Mouse (Mus musculus) forebrain, embryonic 11.5 days (tissue): Measurements from ENCODE around the gene Gnas. TPM values are rescaled to one million over a fixed set of nuclear protein-coding genes. Genes with fewer than 3 reads are reported as not detected.
A peak's percentile ranks its signal among the peaks of the same experiment; 100 is the strongest.
"Not testable (repeated sequence)": the region's sequence is repeated elsewhere in the genome, so short reads cannot be mapped to it uniquely, and the experiment has no call there.

Experiments
- ATAC-seq: fragments of 200-750 bp; cut with Nextera tagmentation; replicated peaks from 2 replicates; pipeline ENCODE4 v1.8.0; 2017; ENCODE audit warnings: moderate TSS enrichment; ENCODE audit not compliant: low FRiP score
- DNase-seq: peaks from one replicate; pipeline ENCODE4 v3.0.0-alpha.2; 2017; ENCODE audit warnings: low spot score
- H3K27ac ChIP-seq: fragments of 300-500 bp; sonication (generic); 2 replicates; pipeline ENCODE4 v1.5.1; 2014; ENCODE audit warnings: low read depth, low read length
- H3K27me3 ChIP-seq: fragments of 300-500 bp; sonication (generic); 2 replicates; pipeline ENCODE4 v1.6.1; 2014; ENCODE audit warnings: mild to moderate bottlenecking, low read length, mixed read lengths; ENCODE audit not compliant: control insufficient read depth, insufficient read depth
- H3K36me3 ChIP-seq: fragments of 300-500 bp; sonication (generic); 2 replicates; pipeline ENCODE4 v1.6.1; 2014; ENCODE audit warnings: mild to moderate bottlenecking, low read length, moderate library complexity, mixed read lengths; ENCODE audit not compliant: control insufficient read depth, insufficient read depth
- H3K4me1 ChIP-seq: fragments of 300-500 bp; sonication (generic); replicated peaks from 2 replicates; pipeline ENCODE4 v1.6.1; 2014; ENCODE audit warnings: low read length, mixed read lengths; ENCODE audit not compliant: control insufficient read depth, insufficient read depth
- H3K4me2 ChIP-seq: fragments of 300-500 bp; sonication (generic); 2 replicates; pipeline ENCODE4 v1.6.1; 2014; ENCODE audit warnings: low read depth, mild to moderate bottlenecking, low read length, moderate library complexity, mixed read lengths; ENCODE audit not compliant: severe bottlenecking
- H3K4me3 ChIP-seq: fragments of 300-500 bp; sonication (generic); 2 replicates; pipeline ENCODE4 v1.5.1; 2014; ENCODE audit warnings: low read depth, low read length
- H3K9ac ChIP-seq: fragments of 300-500 bp; sonication (generic); 2 replicates; pipeline ENCODE4 v1.6.1; 2014; ENCODE audit warnings: low read length
- H3K9me3 ChIP-seq: fragments of 300-500 bp; sonication (generic); 2 replicates; pipeline ENCODE4 v1.6.1; 2016; ENCODE audit warnings: low read length, mixed read lengths; ENCODE audit not compliant: control insufficient read depth
- WGBS: fragments of 180-500 bp; shearing (Covaris S2); extraction: QIAGEN DNeasy Blood & Tissue Kit; methylation state at CpG from one replicate; pipeline ENCODE4 v1.1.7; 2014; 5-methylcytosine and 5-hydroxymethylcytosine counted together
- polyA plus RNA-seq: library from polyadenylated mRNA; unstranded; fragments of >200 nt; fragmentation: Nextera tagmentation; extraction: Ambion mirVana; gene quantifications from 2 replicates; pipeline ENCODE4 v1.2.1, GENCODE M21; 2014

Gene Gnas
- polyA plus RNA-seq, 1 experiment from 2014 or later: 1,123 TPM

DNA sequence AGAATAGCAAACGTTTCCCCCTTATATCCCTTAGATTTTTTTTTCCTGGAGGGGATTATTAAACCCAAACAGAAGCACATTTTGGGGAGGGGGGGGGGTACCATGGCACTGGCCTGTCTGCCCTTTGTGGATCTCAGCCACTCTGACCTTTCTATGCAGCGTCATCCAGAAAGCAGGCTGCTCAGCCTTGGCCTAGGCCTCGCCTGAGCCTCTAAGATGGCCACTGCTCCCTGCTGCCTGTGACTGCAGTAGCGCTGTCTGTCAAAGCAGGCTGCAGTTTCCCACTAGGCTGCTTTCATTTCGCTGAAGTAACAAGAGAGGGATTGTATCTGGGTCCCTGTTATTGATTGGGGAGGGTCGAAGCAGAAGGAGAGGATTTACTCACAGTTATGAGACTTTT is 18.4 kb downstream of the Gnas start:
- no peak overlapping the region for H3K27ac ChIP-seq
- H3K36me3 ChIP-seq: no peaks in the 10 kb centered on the region
- H3K4me3 ChIP-seq: no peak overlapping the region
- DNase-seq: peak; percentile 51
- H3K4me1 ChIP-seq: peaks cover 4% of the 10 kb centered on the region; the same call in 1 of the 2 replicates
- no peak overlapping the region for H3K4me2 ChIP-seq
- H3K9ac ChIP-seq: no peak overlapping the region
- WGBS: 32% methylated on average over 6 of the region's 6 CpGs
- ATAC-seq: no peak
- H3K27me3 ChIP-seq: peaks cover 28% of the 10 kb centered on the region
- peaks cover 21% of the 10 kb centered on the region for H3K9me3 ChIP-seq

DNA sequence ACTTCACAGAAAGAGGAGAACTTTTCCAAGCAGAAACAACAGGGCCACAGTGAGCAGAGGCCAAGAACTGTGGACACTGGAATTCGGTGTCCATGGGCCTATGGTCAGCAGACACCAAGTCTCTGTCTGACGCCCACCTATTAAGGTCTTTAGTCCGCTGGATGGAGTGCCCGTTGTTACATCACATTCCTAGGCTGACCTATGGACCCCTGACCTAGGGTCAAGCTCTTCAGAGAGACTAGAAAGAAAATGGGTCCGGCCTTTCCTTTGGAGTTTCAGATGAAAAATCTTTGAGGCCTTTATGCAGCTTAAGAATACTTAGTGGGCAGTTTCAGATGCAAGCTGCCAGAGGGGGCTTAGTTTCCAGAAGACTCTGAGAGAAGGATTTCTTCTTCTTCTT is 21.5 kb downstream of the Gnas start:
- DNase-seq (no peak), ATAC-seq (no peak)
- Histone ChIP-seq H3K4me3 (no peak overlapping the region), H3K9me3 (no peaks in the 10 kb centered on the region), H3K27me3 (peaks cover 3% of the 10 kb centered on the region; the same call in 1 of the 2 replicates), H3K36me3 (no peaks in the 10 kb centered on the region), H3K9ac (no peak overlapping the region), H3K4me2 (no peak overlapping the region), H3K27ac (no peak overlapping the region), H3K4me1 (no peaks in the 10 kb centered on the region)
- WGBS: 3% methylated on average over 5 of the region's 5 CpGs

DNA sequence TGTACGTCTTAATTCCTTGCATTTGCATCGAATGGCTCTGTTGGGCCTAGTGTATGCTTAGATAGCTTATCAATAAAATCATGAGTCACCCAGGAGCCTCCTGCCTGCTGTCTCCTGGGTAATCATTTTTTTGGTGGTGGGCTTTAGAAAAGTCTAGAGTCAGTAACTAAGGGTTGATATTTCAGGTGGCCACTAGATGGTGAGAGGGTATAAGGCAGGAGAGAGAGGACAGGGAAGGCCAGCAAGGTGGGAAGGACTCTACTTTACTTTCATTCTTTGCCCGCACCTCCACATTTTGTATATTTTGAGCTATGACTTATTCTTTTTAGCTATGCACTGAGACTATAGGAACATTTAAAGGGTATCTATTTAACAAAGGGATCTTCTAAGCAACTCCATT is 23.8 kb downstream of the Gnas start:
- Histone ChIP-seq H3K4me1 (peaks cover 2% of the 10 kb centered on the region; the same call in 1 of the 2 replicates), H3K4me2 (no peak overlapping the region), H3K9ac (no peak overlapping the region), H3K9me3 (no peaks in the 10 kb centered on the region), H3K27ac (no peak overlapping the region), H3K36me3 (no peaks in the 10 kb centered on the region), H3K27me3 (no peaks in the 10 kb centered on the region), H3K4me3 (no peak overlapping the region)
- ATAC-seq (no peak), DNase-seq (peak; percentile 33)
- WGBS: 88% methylated on average over 3 of the region's 3 CpGs

DNA sequence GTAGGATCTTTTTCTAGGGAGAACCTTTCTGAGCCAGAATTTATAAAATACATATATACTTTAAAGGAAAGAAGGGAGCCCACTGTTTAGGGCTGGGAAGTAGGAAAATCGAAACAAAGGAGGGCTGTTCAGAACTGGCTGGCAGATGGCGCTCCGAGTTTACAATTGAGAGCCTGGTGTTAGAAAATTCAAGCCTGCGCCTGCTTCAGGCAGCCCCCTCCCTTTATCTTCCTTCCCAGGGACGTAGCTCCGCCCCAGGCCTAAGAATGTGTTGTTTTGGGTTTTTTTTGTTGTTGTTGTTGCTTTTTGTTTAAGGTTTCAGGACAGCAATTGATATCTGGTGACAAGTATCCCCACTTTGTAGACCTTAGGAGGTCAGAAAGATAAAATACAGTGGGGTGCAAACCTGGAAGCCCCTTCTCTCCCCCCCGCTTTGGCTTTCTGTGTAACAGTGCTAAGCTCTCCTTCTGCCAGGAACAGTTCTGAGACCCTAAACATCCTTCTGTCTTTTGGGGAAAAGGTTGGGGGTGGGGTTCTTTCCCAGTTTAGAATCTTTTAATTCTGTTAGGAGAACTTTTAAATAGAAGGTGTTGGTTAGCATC is 26.9 kb downstream of the Gnas start:
- Histone ChIP-seq H3K4me1 (peaks cover 2% of the 10 kb centered on the region; the same call in 1 of the 2 replicates), H3K9ac (no peak overlapping the region; the same call in 1 of the 2 replicates), H3K4me2 (0 out of 2 replicates have a peak overlapping the region, but pooled peaks have one; percentile 11), H3K36me3 (no peaks in the 10 kb centered on the region), H3K9me3 (no peaks in the 10 kb centered on the region), H3K27ac (no peak overlapping the region), H3K27me3 (no peaks in the 10 kb centered on the region), H3K4me3 (no peak overlapping the region)
- WGBS: 12% methylated on average over 7 of the region's 7 CpGs
- peak; percentile 80 for ATAC-seq
- peak; percentile 80 for DNase-seq

DNA sequence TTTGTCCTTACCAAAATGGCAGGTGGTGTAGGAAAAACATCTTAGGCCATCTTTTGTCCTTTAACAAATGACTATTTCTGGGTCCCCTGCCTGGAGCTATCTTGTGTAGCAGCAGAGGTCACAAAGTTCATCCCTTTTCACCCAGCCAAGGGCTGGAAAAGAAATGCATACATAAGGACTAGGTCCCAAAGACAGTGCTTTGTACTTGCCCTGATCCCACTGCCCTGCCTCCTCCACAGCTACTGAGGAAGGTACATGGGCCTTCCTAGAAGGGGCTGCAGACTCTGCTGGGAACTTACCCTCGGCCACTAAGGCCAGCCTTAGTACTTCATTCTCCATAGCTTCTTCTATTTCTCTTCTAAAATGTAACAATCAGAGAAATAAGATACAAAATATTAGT is 27.5 kb downstream of the Gnas start:
- no peaks in the 10 kb centered on the region for H3K9me3 ChIP-seq
- DNase-seq: peak; percentile 44
- H3K9ac ChIP-seq: no peak overlapping the region
- H3K4me1 ChIP-seq: peaks cover 2% of the 10 kb centered on the region; the same call in 1 of the 2 replicates
- 65% methylated on average over 1 of the region's 1 CpGs for WGBS
- H3K36me3 ChIP-seq: no peaks in the 10 kb centered on the region
- no peaks in the 10 kb centered on the region for H3K27me3 ChIP-seq
- no peak overlapping the region for H3K4me3 ChIP-seq
- no peak overlapping the region for H3K27ac ChIP-seq
- 0 out of 2 replicates have a peak, but pooled peaks have one; percentile 28 for ATAC-seq
- no peak overlapping the region for H3K4me2 ChIP-seq

DNA sequence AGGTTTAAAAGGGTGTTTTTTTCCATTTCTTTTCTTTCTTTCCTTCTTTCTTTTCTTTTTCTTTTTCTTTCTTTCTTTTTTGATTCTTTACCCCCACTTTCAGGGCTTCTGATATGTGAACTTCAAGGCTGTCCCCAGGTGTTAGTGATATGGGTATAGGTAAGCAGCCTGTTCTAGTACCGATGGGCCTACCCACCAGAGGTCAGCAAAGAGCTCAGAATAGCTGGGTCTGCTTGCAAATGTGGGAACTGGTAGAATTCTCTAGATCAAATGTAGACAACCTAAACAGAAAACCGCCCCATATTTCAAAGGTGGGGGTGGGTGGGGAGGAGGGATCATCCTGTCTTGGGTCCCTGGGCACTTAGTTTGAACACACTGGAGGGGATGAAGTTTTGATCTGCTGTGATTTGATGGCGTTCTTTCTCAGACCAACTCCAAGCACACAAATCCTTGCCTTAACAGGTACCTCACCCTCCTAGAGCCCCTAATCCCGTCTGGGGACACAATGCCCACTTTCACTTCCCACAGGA is 28.1 kb downstream of the Gnas start:
- H3K4me1 ChIP-seq: peaks cover 2% of the 10 kb centered on the region; the same call in 1 of the 2 replicates
- no peaks in the 10 kb centered on the region for H3K27me3 ChIP-seq
- H3K4me3 ChIP-seq: no peak overlapping the region
- H3K9me3 ChIP-seq: no peaks in the 10 kb centered on the region
- H3K9ac ChIP-seq: no peak overlapping the region
- peak; percentile 63 for ATAC-seq
- no peak overlapping the region for H3K27ac ChIP-seq
- no peaks in the 10 kb centered on the region for H3K36me3 ChIP-seq
- no peak overlapping the region for H3K4me2 ChIP-seq
- peak; percentile 81 for DNase-seq
- WGBS: 25% methylated on average over 4 of the region's 4 CpGs

DNA sequence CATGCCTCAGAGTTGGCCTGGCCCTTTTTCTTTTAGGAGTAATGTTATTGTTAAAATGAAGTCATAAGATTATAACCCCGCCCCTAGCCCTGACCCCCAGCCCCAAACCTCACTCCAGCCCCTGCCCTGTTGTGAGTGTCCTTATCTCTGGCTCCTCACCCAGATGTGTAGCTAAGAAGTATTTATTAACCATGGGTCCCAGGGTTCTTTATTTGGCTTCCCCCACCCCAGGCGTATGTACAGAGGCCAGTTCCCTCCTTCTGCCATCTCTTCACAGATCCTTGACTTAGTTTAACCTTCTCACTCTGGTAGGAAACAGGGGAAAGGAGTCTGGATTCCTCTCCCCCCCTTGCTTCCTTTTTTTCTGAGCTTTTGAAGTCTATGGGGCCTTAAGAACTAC is 28.5 kb downstream of the Gnas start:
- Histone ChIP-seq H3K4me3 (no peak overlapping the region), H3K9me3 (no peaks in the 10 kb centered on the region), H3K27me3 (no peaks in the 10 kb centered on the region), H3K27ac (no peak overlapping the region), H3K36me3 (no peaks in the 10 kb centered on the region), H3K9ac (no peak overlapping the region), H3K4me1 (peaks cover 2% of the 10 kb centered on the region; the same call in 1 of the 2 replicates), H3K4me2 (no peak overlapping the region)
- WGBS: 69% methylated on average over 2 of the region's 2 CpGs
- ATAC-seq (peak; percentile 28), DNase-seq (no peak)

DNA sequence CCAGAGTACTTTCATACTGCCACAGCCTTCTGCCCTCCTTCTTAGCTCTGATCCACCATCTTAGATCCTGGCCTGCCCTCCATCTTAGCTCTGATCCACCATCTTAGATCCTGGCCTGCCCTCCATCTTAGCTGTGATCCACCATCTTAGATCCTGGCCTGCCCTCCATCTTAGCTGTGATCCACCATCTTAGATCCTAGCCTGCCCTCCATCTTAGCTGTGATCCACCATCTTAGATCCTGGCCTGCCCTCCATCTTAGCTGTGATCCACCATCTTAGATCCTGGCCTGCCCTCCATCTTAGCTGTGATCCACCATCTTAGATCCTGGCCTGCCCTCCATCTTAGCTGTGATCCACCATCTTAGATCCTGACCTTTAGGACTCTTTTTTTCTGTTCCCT is 31.3 kb downstream of the Gnas start:
- not testable (repeated sequence) for H3K9ac ChIP-seq, H3K27ac ChIP-seq, ATAC-seq, H3K27me3 ChIP-seq, H3K4me2 ChIP-seq, H3K4me3 ChIP-seq, H3K9me3 ChIP-seq, H3K36me3 ChIP-seq, DNase-seq, H3K4me1 ChIP-seq

DNA sequence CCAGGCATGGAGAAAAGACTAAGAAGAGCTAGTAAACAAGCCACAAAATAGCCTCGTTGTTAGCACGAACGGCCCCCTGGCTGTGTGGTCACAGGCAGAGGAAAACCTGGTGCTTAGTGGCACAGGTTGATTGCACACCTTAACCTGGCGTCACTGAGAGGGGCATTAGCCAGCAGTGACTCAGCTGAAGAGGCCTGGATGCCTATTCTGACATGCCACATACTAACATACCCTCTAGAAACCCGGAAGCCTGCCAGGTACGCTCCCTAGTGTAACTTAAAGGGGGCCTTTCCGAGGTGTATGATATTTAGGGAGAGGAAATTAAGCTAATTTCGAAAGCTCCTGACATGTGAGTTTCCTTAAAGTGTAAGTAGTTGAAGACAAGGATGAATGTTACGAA is 32.5 kb downstream of the Gnas start:
- DNase-seq (no peak), ATAC-seq (no peak)
- 91% methylated on average over 9 of the region's 9 CpGs for WGBS
- Histone ChIP-seq H3K36me3 (no peaks in the 10 kb centered on the region), H3K4me2 (no peak overlapping the region), H3K9ac (no peak overlapping the region), H3K9me3 (no peaks in the 10 kb centered on the region), H3K27ac (no peak overlapping the region), H3K4me1 (peaks cover under 1% of the 10 kb centered on the region; the same call in 1 of the 2 replicates), H3K4me3 (no peak overlapping the region), H3K27me3 (no peaks in the 10 kb centered on the region)
